Mouse (Mus musculus) heart, embryonic 12.5 days (tissue): ENCODE measurements around the gene Sdk2. TPM values are rescaled to one million over a fixed set of nuclear protein-coding genes. Genes with fewer than 3 reads are reported as not detected.
A peak's percentile ranks its signal among the peaks of the same experiment; 100 is the strongest.

Source experiments
- ATAC-seq: fragments of 200-750 bp; cut with Nextera tagmentation; 2 replicates; pipeline ENCODE4 v1.8.0; 2017; ENCODE audit warnings: moderate TSS enrichment, moderate library complexity; ENCODE audit not compliant: insufficient number of reproducible peaks, low FRiP score
- H3K27ac ChIP-seq: fragments of 300-500 bp; sonication (generic); 2 replicates; pipeline ENCODE4 v1.5.1; 2016; ENCODE audit warnings: mild to moderate bottlenecking, moderate library complexity; ENCODE audit not compliant: poor library complexity, severe bottlenecking
- H3K27me3 ChIP-seq: fragments of 300-500 bp; sonication (generic); replicated peaks from 2 replicates; pipeline ENCODE4 v1.6.1; 2016; ENCODE audit warnings: mild to moderate bottlenecking, moderate library complexity
- H3K36me3 ChIP-seq: fragments of 300-500 bp; sonication (generic); 2 replicates; pipeline ENCODE4 v1.6.1; 2016; ENCODE audit warnings: mild to moderate bottlenecking, moderate library complexity
- H3K4me1 ChIP-seq: fragments of 300-500 bp; sonication (generic); replicated peaks from 2 replicates; pipeline ENCODE4 v1.6.1; 2016; ENCODE audit warnings: mild to moderate bottlenecking
- H3K4me2 ChIP-seq: fragments of 300-500 bp; sonication (generic); 2 replicates; pipeline ENCODE4 v1.6.1; 2016; ENCODE audit warnings: mild to moderate bottlenecking, moderate library complexity
- H3K4me3 ChIP-seq: fragments of 300-500 bp; sonication (generic); 2 replicates; pipeline ENCODE4 v1.5.1; 2016; ENCODE audit warnings: mild to moderate bottlenecking
- H3K9ac ChIP-seq: fragments of 300-500 bp; sonication (generic); 2 replicates; pipeline ENCODE4 v1.6.1; 2016; ENCODE audit warnings: mild to moderate bottlenecking, moderate library complexity
- H3K9me3 ChIP-seq: fragments of 300-500 bp; sonication (generic); replicated peaks from 2 replicates; pipeline ENCODE4 v1.6.1; 2016; ENCODE audit warnings: mild to moderate bottlenecking, moderate library complexity
- WGBS: fragments of 180-500 bp; shearing (Covaris S2); methylation state at CpG from one replicate; pipeline ENCODE4 v1.1.7; 2016; 5-methylcytosine and 5-hydroxymethylcytosine counted together
- polyA plus RNA-seq: library from polyadenylated mRNA; unstranded; fragments of >200 nt; fragmentation: Nextera tagmentation; extraction: Ambion mirVana; gene quantifications from 2 replicates; pipeline ENCODE4 v1.2.1, GENCODE M21; 2016

Sdk2 gene
- polyA plus RNA-seq, 1 experiment from 2014 or later, result 4.3 TPM

DNA sequence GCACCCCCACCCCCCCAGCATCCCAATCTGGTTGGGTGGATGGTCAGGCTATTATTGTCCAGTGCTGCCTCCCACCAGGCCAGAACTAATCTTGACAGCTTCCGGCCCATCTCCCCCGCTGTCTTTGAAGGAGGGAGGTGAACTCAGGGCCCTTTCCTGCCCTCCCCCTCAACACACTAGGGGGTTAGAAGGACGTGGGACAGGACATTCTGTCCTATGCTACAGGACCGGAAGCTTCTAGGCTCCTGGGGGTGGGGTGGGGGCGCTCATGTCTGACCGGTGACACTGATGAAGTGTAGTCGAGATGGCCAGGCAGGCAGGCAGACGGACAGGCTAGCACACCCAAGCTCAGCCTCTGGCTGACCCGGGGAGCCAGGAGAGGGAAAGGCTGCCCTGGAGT lies 259.8 kb downstream of the Sdk2 start:
- H3K4me3 ChIP-seq, result no peak overlapping the region
- 9% methylated on average over 9 of the region's 9 CpGs for WGBS
- no peak overlapping the region for H3K27ac ChIP-seq

DNA sequence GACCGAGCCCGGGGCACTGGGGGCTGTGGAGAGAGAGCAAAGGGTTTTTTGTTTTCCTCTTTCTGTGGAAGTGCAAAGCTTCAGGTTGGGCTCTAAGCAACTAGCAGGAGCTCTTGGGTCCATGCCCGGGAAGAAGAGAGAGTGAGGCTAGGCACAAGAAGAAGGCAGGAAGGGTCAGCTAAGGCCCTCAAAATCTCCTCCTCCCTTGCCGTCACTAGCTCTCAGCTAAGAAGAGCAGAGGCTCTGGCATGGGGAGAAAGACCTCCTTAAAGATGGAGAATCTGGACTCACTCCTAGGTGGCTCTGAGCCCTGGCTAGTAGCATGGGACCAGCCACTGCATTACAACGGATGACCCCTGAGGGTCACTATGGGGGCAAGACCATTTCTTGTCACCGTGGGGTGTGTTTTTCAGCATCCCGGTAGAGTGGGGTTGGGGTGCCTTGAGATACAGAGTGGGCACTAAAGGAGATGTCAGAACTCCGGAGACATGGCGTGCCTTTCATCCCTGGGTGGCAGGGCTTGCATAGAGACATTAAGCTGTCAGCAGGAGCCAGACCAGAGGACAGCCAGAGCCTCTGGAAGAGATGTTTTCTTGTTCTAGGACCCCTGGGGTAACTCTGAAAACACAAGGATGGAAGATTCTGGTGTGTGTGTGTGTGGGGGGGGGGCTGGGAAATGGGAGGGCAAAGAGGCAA lies 260.3 kb downstream of the Sdk2 start:
- no peak overlapping the region for H3K27ac ChIP-seq
- no peak for ATAC-seq

More for the DNA sequence above, 259.8 kb downstream of the Sdk2 start:
- Histone ChIP-seq H3K36me3 (no peaks in the 10 kb centered on the region), H3K4me2 (0 out of 2 replicates have a peak overlapping the region, but pooled peaks have one; percentile 6), H3K9me3 (no peaks in the 10 kb centered on the region), H3K4me1 (peaks cover 42% of the 10 kb centered on the region), H3K27me3 (no peaks in the 10 kb centered on the region), H3K9ac (no peak overlapping the region)
- ATAC-seq, result peak; percentile 44

DNA sequence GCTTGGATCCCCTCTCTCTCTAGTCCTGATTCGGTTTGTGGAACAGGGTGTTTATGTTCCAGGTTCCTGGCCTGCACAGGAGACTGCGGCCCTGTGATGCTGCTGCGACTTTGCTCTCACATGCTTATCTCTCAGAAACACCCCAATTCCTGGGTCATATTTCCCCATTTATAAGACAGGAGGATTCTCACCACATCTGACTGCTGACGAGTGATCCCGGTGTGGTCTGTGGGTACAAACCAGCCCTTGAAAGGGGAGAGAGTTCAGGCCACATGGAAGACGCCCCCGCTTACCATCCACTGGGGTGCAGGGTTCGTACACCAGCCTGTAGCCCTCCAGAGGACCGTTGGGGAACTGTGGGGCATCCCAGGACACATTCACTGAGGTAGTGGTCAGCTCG lies 260.9 kb downstream of the Sdk2 start:
- WGBS, result 65% methylated on average over 10 of the region's 10 CpGs
- Histone ChIP-seq H3K4me1 (peaks cover 45% of the 10 kb centered on the region), H3K4me3 (no peak overlapping the region), H3K27ac (no peak overlapping the region), H3K36me3 (no peaks in the 10 kb centered on the region), H3K9me3 (no peaks in the 10 kb centered on the region), H3K27me3 (no peaks in the 10 kb centered on the region), H3K9ac (no peak overlapping the region), H3K4me2 (no peak overlapping the region)
- ATAC-seq, result no peak

More for the DNA sequence above, 260.3 kb downstream of the Sdk2 start:
- Histone ChIP-seq H3K4me2 (0 out of 2 replicates have a peak overlapping the region, but pooled peaks have one; percentile 6), H3K27me3 (no peaks in the 10 kb centered on the region), H3K36me3 (no peaks in the 10 kb centered on the region), H3K4me1 (peaks cover 42% of the 10 kb centered on the region), H3K9ac (no peak overlapping the region), H3K4me3 (no peak overlapping the region), H3K9me3 (no peaks in the 10 kb centered on the region)
- 37% methylated on average over 9 of the region's 9 CpGs for WGBS

DNA sequence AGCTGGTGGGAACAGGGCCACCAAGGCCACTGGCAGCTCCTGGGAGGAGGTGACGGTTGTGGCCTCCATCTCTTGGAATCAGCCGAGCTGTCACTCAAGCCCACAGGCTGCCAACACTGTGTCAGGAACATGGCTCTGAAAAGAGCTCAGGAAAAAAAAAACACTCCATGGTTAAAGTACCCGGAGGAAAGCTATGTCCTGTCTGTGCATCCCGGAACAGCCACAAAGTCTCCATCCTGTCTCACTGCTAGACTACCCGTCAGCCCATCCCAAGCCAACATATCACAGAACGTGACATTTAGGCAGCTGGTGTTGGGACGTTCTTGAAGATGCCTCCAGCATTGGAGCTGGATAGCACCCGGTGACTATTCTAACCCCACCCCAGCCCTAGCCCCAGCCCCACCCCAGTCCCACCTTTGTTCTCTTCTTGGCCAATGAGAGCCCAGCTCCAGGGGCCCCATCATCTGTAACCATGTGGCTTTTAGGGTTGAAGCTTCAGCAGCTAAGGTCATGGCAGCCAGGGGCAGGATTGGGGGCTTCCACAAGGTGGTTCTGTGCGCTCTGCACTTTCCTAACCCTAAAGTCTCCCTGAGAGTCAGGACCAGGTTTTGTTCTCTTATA lies 263.4 kb downstream of the Sdk2 start:
- Histone ChIP-seq H3K27ac (no peak overlapping the region), H3K36me3 (no peaks in the 10 kb centered on the region), H3K4me3 (no peak overlapping the region), H3K27me3 (no peaks in the 10 kb centered on the region), H3K9me3 (no peaks in the 10 kb centered on the region), H3K9ac (no peak overlapping the region), H3K4me1 (peaks cover 56% of the 10 kb centered on the region), H3K4me2 (no peak overlapping the region)
- no peak for ATAC-seq
- 56% methylated on average over 9 of the region's 9 CpGs for WGBS

DNA sequence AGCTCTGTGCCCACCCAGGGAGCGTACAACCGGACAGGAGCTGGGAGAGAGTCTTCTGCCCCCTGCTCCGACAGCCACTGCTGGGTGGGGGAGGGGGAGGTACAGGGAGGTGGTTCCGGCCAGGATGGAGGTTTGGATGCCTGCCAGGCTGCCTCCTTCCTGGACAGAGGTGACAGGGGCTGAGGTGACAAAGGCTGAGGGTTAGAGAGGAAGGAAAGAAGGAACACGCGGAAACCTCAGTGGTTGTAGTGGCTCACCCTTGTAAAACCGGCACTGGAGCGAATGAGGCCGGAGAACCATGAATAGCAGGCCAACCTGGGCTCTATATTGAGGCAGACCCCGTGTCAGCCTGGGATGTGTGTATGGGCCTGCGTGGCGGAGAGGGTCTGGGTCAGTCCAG lies 264.4 kb downstream of the Sdk2 start:
- 0 out of 2 replicates have a peak overlapping the region, but pooled peaks have one; percentile 13 for H3K4me2 ChIP-seq
- no peaks in the 10 kb centered on the region for H3K9me3 ChIP-seq
- H3K36me3 ChIP-seq, result no peaks in the 10 kb centered on the region
- H3K4me1 ChIP-seq, result peaks cover 63% of the 10 kb centered on the region
- H3K27ac ChIP-seq, result peak overlapping the region; percentile 5; the same call in 1 of the 2 replicates
- H3K4me3 ChIP-seq, result no peak overlapping the region
- H3K27me3 ChIP-seq, result no peaks in the 10 kb centered on the region
- WGBS, result 31% methylated on average over 12 of the region's 12 CpGs
- 0 out of 2 replicates have a peak, but pooled peaks have one; percentile 27 for ATAC-seq
- H3K9ac ChIP-seq, result peak overlapping the region; percentile 29; the same call in 1 of the 2 replicates

DNA sequence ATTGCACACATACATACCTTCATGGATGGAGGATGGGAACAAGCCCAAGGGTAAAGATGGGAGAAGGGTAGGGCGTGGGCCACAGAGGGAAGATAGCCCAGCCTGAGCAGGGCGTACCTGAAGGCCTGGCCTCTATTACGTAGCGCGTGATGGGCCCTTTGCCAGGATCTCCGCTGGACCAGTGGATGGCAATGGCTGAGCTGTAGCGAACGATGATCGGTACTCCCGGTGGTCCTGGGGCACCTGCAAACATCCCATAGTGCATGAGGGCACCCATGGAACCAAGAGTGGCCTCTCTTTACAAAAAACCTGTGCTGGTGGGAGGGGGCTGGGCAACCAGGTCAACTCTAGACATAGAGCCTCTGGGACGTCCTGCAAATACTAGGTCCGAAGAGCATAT lies 266.8 kb downstream of the Sdk2 start:
- Histone ChIP-seq H3K27me3 (no peaks in the 10 kb centered on the region), H3K4me2 (no peak overlapping the region), H3K9me3 (no peaks in the 10 kb centered on the region), H3K36me3 (no peaks in the 10 kb centered on the region), H3K9ac (no peak overlapping the region), H3K27ac (no peak overlapping the region), H3K4me1 (peaks cover 59% of the 10 kb centered on the region), H3K4me3 (no peak overlapping the region)
- ATAC-seq, result no peak
- WGBS, result 96% methylated on average over 12 of the region's 12 CpGs

DNA sequence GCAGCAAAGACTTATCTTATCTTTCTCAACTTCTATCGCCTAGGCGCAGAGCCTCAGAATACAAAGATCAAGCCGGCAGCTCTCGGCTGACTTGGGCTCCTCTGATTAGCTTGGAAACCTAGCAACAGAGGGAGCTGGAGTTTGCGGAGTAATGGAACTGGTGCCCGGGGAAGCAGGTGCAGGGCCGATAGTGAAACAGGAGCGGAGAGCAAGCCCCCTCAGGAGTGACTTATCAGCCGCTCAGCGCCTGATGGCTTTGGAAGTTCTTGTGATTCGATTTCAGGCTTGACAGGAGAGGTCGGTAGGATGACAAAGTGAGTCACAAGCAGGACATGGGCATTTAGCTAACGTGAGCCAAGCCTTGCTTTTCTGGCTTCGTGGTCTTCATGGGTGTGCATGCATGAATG lies 267.8 kb downstream of the Sdk2 start:
- H3K27me3 ChIP-seq, result no peaks in the 10 kb centered on the region
- no peak overlapping the region for H3K9ac ChIP-seq
- H3K36me3 ChIP-seq, result no peaks in the 10 kb centered on the region
- H3K27ac ChIP-seq, result no peak overlapping the region
- WGBS, result 16% methylated on average over 14 of the region's 14 CpGs
- no peaks in the 10 kb centered on the region for H3K9me3 ChIP-seq
- H3K4me3 ChIP-seq, result no peak overlapping the region
- H3K4me2 ChIP-seq, result peak overlapping the region; percentile 30
- H3K4me1 ChIP-seq, result peaks cover 59% of the 10 kb centered on the region
- ATAC-seq, result no peak

DNA sequence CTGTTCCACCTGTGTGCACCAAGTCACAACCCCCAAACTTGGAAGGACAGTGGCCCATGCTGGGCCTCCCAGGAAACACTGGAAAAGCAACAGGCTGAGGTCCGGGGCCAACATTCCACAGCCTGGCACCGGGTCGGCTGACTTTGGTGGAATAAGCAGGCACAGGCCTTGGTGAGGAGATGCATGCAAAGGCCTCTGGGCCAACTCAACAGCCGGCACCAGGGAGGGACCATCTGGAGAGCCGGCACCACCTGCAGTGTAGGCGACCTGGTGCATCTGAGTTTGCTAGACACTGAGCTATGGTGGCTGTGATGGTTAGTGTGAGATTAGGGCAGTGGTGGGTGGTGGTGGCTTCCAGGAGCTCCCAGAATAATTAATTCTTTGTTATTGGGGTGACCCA lies 268.8 kb downstream of the Sdk2 start:
- Histone ChIP-seq H3K4me1 (peaks cover 56% of the 10 kb centered on the region), H3K9me3 (no peaks in the 10 kb centered on the region), H3K9ac (no peak overlapping the region), H3K27ac (no peak overlapping the region), H3K4me2 (no peak overlapping the region), H3K4me3 (no peak overlapping the region), H3K27me3 (no peaks in the 10 kb centered on the region), H3K36me3 (peaks cover 2% of the 10 kb centered on the region; the same call in 1 of the 2 replicates)
- WGBS, result 73% methylated on average over 6 of the region's 6 CpGs
- no peak for ATAC-seq

DNA sequence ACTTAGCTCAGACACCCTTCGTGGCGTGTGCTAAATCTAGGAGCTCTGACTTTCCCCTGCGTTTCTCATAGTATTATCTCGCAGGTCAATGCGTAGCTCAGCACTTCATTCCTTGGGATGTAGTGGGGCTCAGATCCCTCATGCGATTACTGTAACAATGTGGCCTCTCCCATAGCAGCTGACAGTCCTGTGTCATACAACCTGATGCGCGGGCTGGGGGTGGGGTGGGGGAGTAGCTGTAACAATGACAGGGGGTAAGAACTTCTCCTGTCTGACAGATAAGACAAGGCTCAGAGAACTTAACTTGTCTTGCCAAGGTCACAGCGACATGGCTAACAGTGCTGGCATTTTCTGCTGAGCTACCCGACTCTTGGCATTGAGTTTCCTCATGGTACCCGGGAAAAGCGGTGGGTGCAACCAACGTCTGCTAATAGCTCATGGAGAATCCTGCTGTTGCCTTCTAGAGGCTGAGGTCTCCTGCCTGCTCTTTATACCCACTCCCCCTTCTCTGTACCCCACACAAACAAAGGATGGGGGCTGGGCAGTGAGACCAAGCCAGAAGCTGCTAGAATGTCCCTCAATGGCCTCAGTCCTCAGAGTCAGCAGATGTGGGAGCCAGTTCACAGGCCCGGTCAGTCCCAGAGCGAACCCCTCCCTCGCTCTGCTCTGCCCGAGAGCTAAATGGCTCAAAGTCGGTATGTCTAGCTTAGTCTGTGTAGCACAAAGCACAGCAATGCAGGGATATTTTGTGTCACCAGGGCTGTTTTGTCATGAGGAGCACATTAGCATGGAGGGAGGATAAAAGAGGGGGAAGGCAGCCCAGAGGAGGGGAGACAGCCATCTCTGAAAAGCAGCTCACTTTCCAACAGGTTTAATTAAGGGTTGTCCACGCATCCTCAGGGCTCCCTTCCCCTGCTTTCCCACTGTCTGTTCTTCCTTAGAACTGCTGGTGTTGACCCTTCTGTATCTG lies 269.5 kb downstream of the Sdk2 start:
- Histone ChIP-seq H3K27ac (no peak overlapping the region), H3K9me3 (no peaks in the 10 kb centered on the region), H3K4me1 (peaks cover 49% of the 10 kb centered on the region), H3K4me2 (no peak overlapping the region), H3K36me3 (peaks cover 6% of the 10 kb centered on the region; the same call in 1 of the 2 replicates), H3K9ac (no peak overlapping the region), H3K27me3 (no peaks in the 10 kb centered on the region), H3K4me3 (no peak overlapping the region)
- 54% methylated on average over 19 of the region's 19 CpGs for WGBS
- ATAC-seq, result no peak

DNA sequence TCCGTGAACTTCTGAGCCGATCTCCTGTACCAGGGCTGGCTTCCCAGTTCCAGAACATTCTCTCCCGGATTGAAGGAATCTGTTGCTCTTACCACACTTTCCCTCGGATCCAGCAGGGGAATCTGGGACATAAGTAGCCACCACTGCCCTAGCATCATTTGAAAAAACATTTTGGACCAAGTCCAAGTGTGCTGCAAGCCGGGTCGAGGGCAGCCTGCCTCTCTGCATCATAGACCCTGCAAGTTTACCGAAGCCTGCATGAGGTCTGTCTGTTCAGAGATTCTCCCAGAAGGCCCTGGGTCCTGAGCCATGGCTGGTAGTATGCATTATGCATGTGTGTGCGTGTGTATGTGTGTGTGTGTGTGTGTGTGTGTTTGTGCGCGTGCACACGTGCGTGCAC lies 271.0 kb downstream of the Sdk2 start:
- H3K4me2 ChIP-seq, result no peak overlapping the region
- H3K4me1 ChIP-seq, result peaks cover 38% of the 10 kb centered on the region
- no peak overlapping the region for H3K4me3 ChIP-seq
- no peaks in the 10 kb centered on the region for H3K9me3 ChIP-seq
- no peaks in the 10 kb centered on the region for H3K27me3 ChIP-seq
- H3K36me3 ChIP-seq, result peaks cover 6% of the 10 kb centered on the region; the same call in 1 of the 2 replicates
- no peak overlapping the region for H3K27ac ChIP-seq
- WGBS, result 80% methylated on average over 12 of the region's 12 CpGs
- H3K9ac ChIP-seq, result no peak overlapping the region
- no peak for ATAC-seq
